Mouse (Mus musculus) brain, adult 2 months (tissue): ENCODE data around the gene Cdk10.

ENCODE experiments used
- DNase-seq: peaks from one replicate; pipeline ENCODE4 v3.0.0; 2011; ENCODE audit warnings: low read depth, low spot score

Gene Cdk10

DNA sequence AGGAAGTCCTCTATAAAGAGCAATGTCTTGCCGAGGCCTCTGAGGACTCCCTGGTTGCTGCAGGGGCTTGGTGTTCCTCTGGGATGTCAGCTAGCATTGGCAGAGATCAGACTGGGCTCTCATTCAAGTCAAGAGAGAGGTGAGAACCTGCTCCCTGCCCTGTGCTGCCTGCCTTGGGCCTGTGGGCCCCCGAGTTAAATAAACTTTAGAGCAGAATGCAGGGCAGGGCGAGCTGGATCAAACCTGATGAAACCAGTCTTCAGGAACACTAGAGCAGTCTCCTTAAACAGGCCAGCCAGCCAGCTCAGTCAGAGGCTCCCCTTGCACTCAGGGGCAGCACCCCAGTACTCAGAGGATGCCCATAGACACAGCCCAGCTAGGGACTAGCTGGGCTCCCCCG lies 47.3 kb downstream of the Cdk10 start:
- DNase-seq = no peak

DNA sequence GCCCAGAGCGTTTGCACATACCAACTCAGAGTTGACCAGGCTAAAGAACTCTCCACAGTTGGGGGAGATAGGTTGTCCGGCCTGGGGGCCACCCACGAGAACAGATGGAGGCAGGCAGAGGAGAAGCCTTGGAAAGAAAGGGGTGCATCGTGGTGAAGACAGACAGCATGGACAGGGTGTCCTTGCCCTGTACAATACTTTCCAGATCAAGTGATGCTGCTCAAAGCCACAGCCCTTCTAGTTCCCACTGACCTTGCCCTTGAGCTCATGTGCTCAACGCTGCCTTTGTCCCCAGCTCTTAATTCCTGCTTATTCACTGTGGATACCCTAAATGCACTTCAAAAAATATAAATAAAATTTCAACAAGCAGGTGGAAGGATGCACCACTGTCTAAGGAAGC lies 49.8 kb downstream of the Cdk10 start:
- DNase-seq = no peak

DNA sequence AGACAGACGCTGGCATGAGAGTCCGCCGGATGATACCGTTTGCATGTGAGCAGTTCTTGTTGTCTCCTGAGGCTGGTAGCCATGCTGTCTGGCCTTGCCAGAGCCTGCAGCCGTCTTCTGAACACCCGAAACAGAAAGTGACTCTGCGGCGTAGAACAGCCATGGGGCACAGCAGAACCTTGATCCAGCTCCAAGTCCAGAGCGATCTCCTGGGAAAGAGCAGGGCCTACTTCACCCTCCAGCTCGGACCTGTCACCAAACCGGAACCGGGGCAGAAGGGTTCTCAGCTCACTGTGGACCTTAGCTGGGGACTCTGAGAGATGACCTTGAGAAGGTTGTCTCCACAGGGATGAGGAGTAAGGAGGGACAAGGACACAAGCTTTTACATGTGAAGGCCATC lies 50.5 kb downstream of the Cdk10 start:
- no peak for DNase-seq

DNA sequence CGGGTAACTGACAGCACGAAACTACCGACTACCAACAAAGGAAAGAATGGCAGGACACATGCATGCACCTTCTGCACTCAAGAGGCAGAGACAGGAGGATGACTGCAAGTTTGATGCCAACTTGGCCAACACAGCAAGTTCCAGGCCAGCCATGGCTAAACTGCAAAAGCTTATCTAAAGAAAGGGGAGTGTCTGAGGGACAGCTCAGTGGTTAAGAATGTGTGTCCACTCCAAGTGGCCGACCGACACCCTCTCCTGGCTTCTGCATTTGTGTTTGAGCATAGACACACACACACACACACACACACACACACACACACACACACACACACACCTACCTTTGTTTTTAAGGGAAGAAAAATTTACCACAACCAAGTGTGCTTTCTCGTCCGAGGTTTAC lies 53.8 kb downstream of the Cdk10 start:
- DNase-seq = no peak

DNA sequence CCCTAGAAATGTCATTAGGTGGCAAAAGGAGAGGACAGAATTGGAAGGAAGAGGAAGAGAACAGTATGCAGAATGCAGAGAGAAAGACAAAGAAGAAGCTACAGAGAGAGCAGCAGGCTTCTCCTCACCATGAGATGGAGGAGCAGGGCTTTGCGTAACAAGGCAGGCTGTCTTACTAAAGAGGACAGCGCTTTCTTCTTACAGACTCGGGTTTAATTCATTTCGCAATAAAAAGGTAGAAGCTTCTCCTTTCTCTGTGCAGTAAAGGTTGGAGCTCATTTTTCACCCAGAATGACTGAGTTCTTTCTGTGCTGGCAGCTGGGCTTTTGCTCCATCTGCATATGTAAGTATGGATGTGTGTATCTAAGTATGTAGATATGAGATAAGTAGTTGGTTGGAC lies 55.2 kb downstream of the Cdk10 start:
- no peak for DNase-seq

DNA sequence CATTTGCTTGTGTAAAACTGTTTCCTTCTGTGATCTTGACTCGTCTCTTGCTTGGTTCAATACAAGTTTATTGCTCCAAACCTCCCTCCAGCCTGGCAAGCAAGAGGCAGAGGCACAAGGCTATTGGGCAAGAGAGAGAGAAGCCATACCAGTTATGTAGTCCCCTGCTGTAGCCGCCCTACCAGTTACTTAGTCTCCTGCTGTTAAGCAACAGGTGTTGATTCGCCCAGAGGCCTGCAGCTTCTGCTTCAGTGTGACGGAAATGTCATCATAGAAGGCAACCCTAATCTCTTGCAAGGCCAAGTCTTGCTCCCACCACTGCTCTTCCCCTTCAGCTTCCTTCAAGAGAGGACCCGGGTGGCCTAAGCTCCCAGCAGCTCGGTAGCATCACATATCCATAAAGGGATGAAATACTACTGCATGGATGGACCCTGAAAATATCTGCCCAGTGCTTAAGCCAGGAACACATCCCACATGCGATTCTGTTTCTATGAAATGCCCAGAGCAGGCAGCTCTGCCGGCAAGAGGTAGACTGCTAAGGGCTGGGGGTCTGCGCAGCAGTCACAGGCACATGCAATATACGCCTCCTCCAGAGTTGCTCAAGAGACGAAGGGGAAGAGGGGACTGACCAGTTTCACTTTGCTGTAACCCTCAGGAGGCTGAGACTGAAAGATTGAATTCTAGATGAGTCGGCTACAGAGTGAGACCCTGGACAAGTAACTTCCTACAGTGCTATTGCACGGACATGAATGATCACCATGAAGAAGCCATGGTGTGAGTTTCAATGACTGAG lies 55.9 kb downstream of the Cdk10 start:
- DNase-seq = no peak
